Mouse (Mus musculus) liver, embryonic 16.5 days (tissue): ENCODE data around the gene Arhgef3. TPM values are rescaled to one million over a fixed set of nuclear protein-coding genes. Genes with fewer than 3 reads are reported as not detected.

Experiments used
- ATAC-seq: fragments of 200-750 bp; cut with Nextera tagmentation; 2 replicates; pipeline ENCODE4 v1.8.0; 2017; ENCODE audit warnings: low read depth, mild to moderate bottlenecking, moderate number of reproducible peaks, moderate library complexity
- H3K27ac ChIP-seq: fragments of 300-500 bp; sonication (generic); 2 replicates; pipeline ENCODE4 v1.5.1; 2014; ENCODE audit warnings: mild to moderate bottlenecking, low read length
- H3K27me3 ChIP-seq: fragments of 300-500 bp; sonication (generic); 2 replicates; pipeline ENCODE4 v1.6.1; 2014; ENCODE audit warnings: low read depth, low read length, mixed read lengths; ENCODE audit not compliant: control insufficient read depth, insufficient read depth
- H3K36me3 ChIP-seq: fragments of 300-500 bp; sonication (generic); 2 replicates; pipeline ENCODE4 v1.6.1; 2014; ENCODE audit warnings: mild to moderate bottlenecking; ENCODE audit not compliant: control insufficient read depth, insufficient read depth
- H3K4me1 ChIP-seq: fragments of 300-500 bp; sonication (generic); 2 replicates; pipeline ENCODE4 v1.6.1; 2014; ENCODE audit warnings: low read depth, low read length, mixed read lengths; ENCODE audit not compliant: control insufficient read depth
- H3K4me2 ChIP-seq: fragments of 300-500 bp; sonication (generic); 2 replicates; pipeline ENCODE4 v1.6.1; 2014; ENCODE audit warnings: low read depth, low read length, mixed read lengths
- H3K4me3 ChIP-seq: fragments of 300-500 bp; sonication (generic); 2 replicates; pipeline ENCODE4 v1.5.1; 2014; ENCODE audit warnings: low read depth, mild to moderate bottlenecking, low read length
- H3K9ac ChIP-seq: fragments of 300-500 bp; sonication (generic); 2 replicates; pipeline ENCODE4 v1.6.1; 2014; ENCODE audit warnings: low read depth, low read length
- H3K9me3 ChIP-seq: fragments of 300-500 bp; sonication (generic); replicated peaks from 2 replicates; pipeline ENCODE4 v1.6.1; 2016; ENCODE audit warnings: low read length; ENCODE audit not compliant: control insufficient read depth
- WGBS: fragments of 180-500 bp; shearing (Covaris S2); extraction: QIAGEN DNeasy Blood & Tissue Kit; methylation state at CpG from one replicate; pipeline ENCODE4 v1.1.7; 2014; ENCODE audit not compliant: insufficient replicate concordance; 5-methylcytosine and 5-hydroxymethylcytosine counted together
- polyA plus RNA-seq: library from polyadenylated mRNA; unstranded; fragments of >200 nt; fragmentation: Nextera tagmentation; extraction: Ambion mirVana; gene quantifications from 2 replicates; pipeline ENCODE4 v1.2.1, GENCODE M21; 2015

The Arhgef3 gene
- polyA plus RNA-seq, 1 experiment from 2014 or later, result 12.5 TPM

DNA sequence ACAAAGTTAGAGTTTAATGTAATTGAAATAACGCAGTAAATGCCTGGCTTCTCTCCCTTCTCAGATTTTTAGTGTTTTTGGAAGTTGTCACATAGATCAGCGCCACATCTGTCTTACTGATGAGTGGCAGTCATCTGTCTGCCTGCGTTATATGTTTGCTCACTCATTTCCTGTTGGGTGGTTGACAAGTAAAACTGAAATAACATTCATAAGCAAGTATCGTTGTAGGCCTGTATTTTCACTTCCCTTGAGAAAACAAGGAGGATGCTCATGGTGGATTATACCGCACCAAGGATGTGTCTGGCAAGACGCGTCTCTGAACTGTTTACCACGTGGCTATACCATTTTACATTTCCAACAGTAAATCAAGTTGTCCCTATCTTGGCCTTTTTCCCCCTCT lies 298.0 kb downstream of the Arhgef3 start:
- Histone ChIP-seq H3K4me3 (no peak overlapping the region), H3K4me2 (no peak overlapping the region), H3K9ac (no peak overlapping the region), H3K36me3 (no peaks in the 10 kb centered on the region), H3K9me3 (no peaks in the 10 kb centered on the region), H3K27ac (no peak overlapping the region), H3K4me1 (no peaks in the 10 kb centered on the region), H3K27me3 (no peaks in the 10 kb centered on the region)
- 58% methylated on average over 8 of the region's 8 CpGs for WGBS
- no peak for ATAC-seq

- H3K27ac ChIP-seq, result no peak overlapping the region
- H3K9ac ChIP-seq, result no peak overlapping the region
- H3K4me1 ChIP-seq, result no peaks in the 10 kb centered on the region
- no peak overlapping the region for H3K4me2 ChIP-seq
- H3K36me3 ChIP-seq, result no peaks in the 10 kb centered on the region
- no peaks in the 10 kb centered on the region for H3K9me3 ChIP-seq
- ATAC-seq, result no peak
- H3K27me3 ChIP-seq, result no peaks in the 10 kb centered on the region
- no peak overlapping the region for H3K4me3 ChIP-seq
- 24% methylated on average over 4 of the region's 4 CpGs for WGBS
Observed at GRCm38 (mm10) chr14:27413961-27414360, 299.3 kb downstream of the Arhgef3 start.

DNA sequence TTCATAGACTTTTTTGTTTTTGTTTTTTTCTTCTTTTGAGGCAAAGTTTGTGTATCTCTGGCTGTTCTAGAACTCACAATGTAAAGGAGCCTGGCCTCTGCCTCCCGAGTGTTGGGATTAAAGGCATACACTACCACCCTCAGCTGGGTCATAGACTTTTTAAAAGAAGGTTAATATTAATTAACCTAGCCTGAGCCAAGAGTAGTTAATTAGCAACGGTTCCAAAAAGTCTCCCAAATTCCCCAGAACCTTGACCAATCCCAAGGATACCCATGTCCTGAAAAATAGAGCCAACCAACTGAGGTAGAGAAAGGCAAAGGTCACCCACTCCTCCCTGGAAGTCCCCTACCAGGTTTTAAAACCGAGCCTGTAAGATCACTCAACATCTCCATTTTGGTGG lies 306.1 kb downstream of the Arhgef3 start:
- H3K9ac ChIP-seq, result no peak overlapping the region
- no peaks in the 10 kb centered on the region for H3K9me3 ChIP-seq
- H3K36me3 ChIP-seq, result no peaks in the 10 kb centered on the region
- H3K4me2 ChIP-seq, result no peak overlapping the region
- H3K27me3 ChIP-seq, result no peaks in the 10 kb centered on the region
- no peaks in the 10 kb centered on the region for H3K4me1 ChIP-seq
- ATAC-seq, result no peak
- no peak overlapping the region for H3K27ac ChIP-seq
- WGBS, result 48% methylated on average over 3 of the region's 3 CpGs
- no peak overlapping the region for H3K4me3 ChIP-seq

DNA sequence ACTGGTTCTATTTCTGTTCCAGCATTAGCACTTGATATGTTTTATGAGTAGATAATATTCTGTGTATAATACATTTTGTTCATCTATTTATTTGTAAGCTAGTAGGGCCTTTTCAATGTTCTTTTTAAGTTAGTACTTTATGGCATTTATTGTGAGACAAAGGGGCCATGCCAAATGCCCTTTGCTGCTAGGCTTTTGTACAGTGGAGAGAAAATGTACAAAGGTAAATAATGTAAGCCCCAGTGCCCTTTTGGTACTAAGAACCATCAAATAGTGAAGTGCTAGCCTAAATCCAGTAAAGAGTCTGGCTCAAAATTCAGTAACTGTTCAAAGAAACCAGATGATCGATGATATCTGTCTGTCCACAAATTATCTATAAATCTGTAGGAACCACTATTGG lies 307.6 kb downstream of the Arhgef3 start:
- Histone ChIP-seq H3K27me3 (no peaks in the 10 kb centered on the region), H3K4me2 (no peak overlapping the region), H3K9me3 (no peaks in the 10 kb centered on the region), H3K4me3 (no peak overlapping the region), H3K27ac (no peak overlapping the region), H3K36me3 (no peaks in the 10 kb centered on the region), H3K9ac (no peak overlapping the region), H3K4me1 (no peaks in the 10 kb centered on the region)
- ATAC-seq, result no peak
- 66% methylated on average over 1 of the region's 1 CpGs for WGBS

DNA sequence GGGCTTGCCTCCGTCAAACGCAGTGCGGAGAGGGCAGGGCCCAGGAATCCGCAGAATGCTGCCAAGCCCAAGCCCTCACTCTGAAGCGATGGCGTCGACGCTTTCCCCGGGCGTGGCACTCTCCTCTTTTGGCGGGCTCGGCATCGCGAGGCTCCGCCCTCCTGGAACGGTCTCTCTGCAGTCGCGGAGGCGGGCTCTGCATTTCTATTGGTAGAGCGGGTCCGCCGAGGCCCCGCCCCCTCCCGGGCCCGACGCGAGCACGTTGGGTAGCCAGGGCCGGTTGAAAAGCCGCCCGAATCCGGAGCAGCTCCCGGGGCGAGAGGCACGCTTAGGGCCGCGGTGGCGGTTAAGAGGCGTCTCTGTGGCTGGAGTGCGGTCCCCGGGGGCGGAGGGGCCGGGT lies 313.9 kb downstream of the Arhgef3 start, which contains the start of gene Fam208a:
TSS of gene Fam208a (plus strand) at position 262 of the 400 bp plus-strand sequence.
- H3K9me3 ChIP-seq, result peaks cover 6% of the 10 kb centered on the region
- H3K4me1 ChIP-seq, result peaks cover 7% of the 10 kb centered on the region
- H3K4me3 ChIP-seq, result peak within 1 kb of the TSS; percentile 89
- no peaks in the 10 kb centered on the region for H3K27me3 ChIP-seq
- peak within 1 kb of the TSS; percentile 98 for H3K27ac ChIP-seq
- H3K4me2 ChIP-seq, result peak within 1 kb of the TSS; percentile 65
- H3K36me3 ChIP-seq, result peaks cover 3% of the 10 kb centered on the region
- 3% methylated on average over 42 of the region's 43 CpGs for WGBS
- peak; percentile 93 for ATAC-seq
- H3K9ac ChIP-seq, result peak within 1 kb of the TSS; percentile 93

- H3K27ac ChIP-seq, result peak overlapping the region; percentile 98
- peak overlapping the region; percentile 65 for H3K4me2 ChIP-seq
- peak; percentile 78 for ATAC-seq
- H3K4me1 ChIP-seq, result peaks cover 7% of the 10 kb centered on the region
- peak overlapping the region; percentile 93 for H3K9ac ChIP-seq
- H3K27me3 ChIP-seq, result no peaks in the 10 kb centered on the region
- WGBS, result under 1% methylated on average over 68 of the region's 78 CpGs
- peaks cover 6% of the 10 kb centered on the region for H3K9me3 ChIP-seq
- peaks cover 3% of the 10 kb centered on the region for H3K36me3 ChIP-seq
- peak overlapping the region; percentile 89 for H3K4me3 ChIP-seq
Observed at GRCm38 (mm10) chr14:27428973-27429711, 314.4 kb downstream of the Arhgef3 start.

- Histone ChIP-seq H3K4me3 (peak overlapping the region; percentile 35), H3K36me3 (peaks cover 3% of the 10 kb centered on the region), H3K9me3 (peaks cover 6% of the 10 kb centered on the region), H3K9ac (no peak overlapping the region), H3K4me2 (peak overlapping the region; percentile 65), H3K27me3 (no peaks in the 10 kb centered on the region), H3K27ac (no peak overlapping the region), H3K4me1 (peaks cover 7% of the 10 kb centered on the region)
- no peak for ATAC-seq
- WGBS, result 71% methylated on average over 4 of the region's 4 CpGs
Observed at GRCm38 (mm10) chr14:27430280-27430679, 315.6 kb downstream of the Arhgef3 start.

GRCm38 (mm10) chr14:27432064-27432463 lies 317.4 kb downstream of the Arhgef3 start:
- Histone ChIP-seq H3K4me3 (no peak overlapping the region), H3K27ac (no peak overlapping the region), H3K9me3 (peaks cover 6% of the 10 kb centered on the region), H3K9ac (no peak overlapping the region), H3K4me1 (peaks cover 7% of the 10 kb centered on the region), H3K36me3 (peaks cover 5% of the 10 kb centered on the region), H3K27me3 (no peaks in the 10 kb centered on the region), H3K4me2 (no peak overlapping the region)
- ATAC-seq, result no peak
- 82% methylated on average over 2 of the region's 2 CpGs for WGBS

- H3K4me1 ChIP-seq, result no peaks in the 10 kb centered on the region; the same call in 1 of the 2 replicates
- no peak overlapping the region for H3K4me3 ChIP-seq
- H3K4me2 ChIP-seq, result no peak overlapping the region
- no peak for ATAC-seq
- H3K36me3 ChIP-seq, result peaks cover 10% of the 10 kb centered on the region
- H3K27ac ChIP-seq, result no peak overlapping the region
- H3K27me3 ChIP-seq, result no peaks in the 10 kb centered on the region
- WGBS, result 81% methylated on average over 1 of the region's 1 CpGs
- no peaks in the 10 kb centered on the region for H3K9me3 ChIP-seq
- no peak overlapping the region for H3K9ac ChIP-seq
Observed at GRCm38 (mm10) chr14:27436116-27436515, 321.4 kb downstream of the Arhgef3 start.
